Mouse (Mus musculus) adrenal gland, adult 18-20 months (tissue): ENCODE measurements around the gene Vps11. TPM values are rescaled to one million over a fixed set of nuclear protein-coding genes. Genes with fewer than 3 reads are reported as not detected.
A peak's percentile ranks its signal among the peaks of the same experiment; 100 is the strongest.
"Not testable (repeated sequence)": the region's sequence is repeated elsewhere in the genome, so short reads cannot be mapped to it uniquely, and the experiment has no call there.

ENCODE experiments used
- DNase-seq, 2 experiments: peaks; one replicate each; pipeline ENCODE4 v3.0.0; 2021 to 2022; ENCODE audit warnings: low spot score in 2 of 2
- microRNA-seq, 2 experiments: library from miRNA; unstranded; fragments of <30 nt; microRNA quantifications; one replicate each; pipeline ENCODE4 v1.2.0; 2021; ENCODE audit warnings: borderline number of aligned reads in 2 of 2
- total RNA-seq, 2 experiments: library from RNA; stranded (reverse); gene quantifications; 1 replicate in 1 of 2; 2 replicates in 1 of 2; pipeline ENCODE4 v1.2.3; 2021

Vps11 gene
- total RNA-seq, 2 experiments from 2014 or later = 52.5 to 70.4 TPM

DNA sequence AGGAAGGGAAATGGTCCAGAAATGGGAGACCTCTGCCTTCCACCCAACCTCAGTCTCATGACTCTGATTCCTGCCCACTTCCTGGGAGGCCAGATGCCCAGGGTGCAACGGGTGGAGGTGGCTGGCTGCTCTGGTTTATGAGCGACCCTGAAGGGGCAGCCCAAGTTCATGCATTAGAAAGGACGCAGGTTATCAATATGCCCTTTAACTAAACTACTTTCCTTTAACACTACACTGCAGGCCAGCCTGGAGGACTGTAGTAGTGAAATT lies 42.7 kb downstream of the Vps11 start:
- no peak for DNase-seq

DNA sequence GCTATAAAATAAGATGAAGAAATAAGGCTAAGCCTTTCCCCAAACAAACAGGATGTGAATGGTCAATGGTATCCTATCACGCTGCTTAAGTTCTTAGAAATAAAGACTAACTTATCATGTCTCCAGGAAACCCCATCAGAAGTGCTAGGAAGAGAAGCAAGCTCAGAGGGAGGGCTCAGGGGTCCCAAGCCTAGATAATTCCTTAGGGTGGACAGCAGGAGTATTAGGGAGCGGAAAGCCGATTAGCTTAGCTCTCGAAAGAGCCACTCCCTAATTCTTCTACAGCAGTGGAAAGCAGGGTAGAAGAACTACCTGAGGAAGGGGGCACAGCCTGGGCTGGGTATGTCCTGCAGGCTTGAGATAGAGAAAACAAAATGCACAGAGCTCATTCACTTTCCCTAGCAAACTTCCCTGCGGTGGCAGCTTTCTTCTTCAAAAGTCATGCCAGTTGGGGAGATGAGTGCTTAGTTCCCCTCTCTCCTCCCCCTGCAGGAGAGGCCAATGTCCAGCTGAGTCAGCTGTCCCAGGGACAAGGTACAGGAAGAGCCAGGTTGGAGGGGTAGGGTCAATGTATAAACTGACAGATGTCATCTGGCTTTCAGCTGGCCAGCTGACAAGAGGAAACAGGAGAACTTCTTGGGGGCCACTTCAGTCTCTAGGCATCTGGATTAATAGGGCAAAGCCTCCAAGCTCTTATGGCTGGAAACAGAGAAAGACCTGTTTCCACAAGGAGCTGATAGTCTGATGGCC lies 43.2 kb downstream of the Vps11 start:
- no peak for DNase-seq

DNA sequence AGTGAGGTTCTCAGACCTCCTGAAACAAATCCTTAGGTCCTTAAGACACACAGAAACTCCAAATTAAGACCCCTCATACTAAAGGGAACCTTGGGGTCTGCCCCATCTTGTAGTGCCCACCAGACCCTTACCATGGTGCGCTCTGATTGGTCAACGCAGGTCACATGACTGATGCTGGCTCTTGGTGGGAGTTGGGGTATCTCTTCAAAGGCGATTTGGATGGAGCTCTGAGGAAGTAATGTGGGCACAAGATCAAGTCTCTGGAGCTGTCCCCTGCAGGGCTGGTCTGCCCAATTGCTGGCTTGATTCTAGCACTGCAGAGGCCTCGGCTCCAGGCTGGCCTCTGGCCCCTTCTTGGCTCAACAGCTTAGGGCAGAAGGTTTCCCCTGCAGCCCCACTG lies 44.0 kb downstream of the Vps11 start:
- no peak for DNase-seq

DNA sequence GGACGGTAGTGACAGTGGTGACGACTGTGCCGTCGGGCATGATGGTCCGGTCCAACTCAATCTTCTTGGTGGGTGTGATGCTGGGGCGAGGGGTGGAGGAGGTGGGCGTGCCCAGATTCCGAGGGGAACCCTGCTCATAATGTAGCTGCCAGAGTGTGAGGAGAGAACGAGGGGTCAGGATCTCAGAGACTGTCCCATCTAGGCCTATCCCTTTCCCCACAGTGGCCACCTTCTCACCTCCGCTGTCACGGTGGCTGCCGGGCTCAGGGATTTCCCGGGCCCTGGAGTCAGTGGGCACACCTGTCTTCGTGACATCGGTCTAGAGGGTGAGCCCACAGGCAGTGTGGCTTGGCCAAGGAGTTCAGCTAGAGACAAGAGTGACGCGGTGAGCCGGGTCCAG lies 46.6 kb downstream of the Vps11 start:
- DNase-seq = no peak

DNA sequence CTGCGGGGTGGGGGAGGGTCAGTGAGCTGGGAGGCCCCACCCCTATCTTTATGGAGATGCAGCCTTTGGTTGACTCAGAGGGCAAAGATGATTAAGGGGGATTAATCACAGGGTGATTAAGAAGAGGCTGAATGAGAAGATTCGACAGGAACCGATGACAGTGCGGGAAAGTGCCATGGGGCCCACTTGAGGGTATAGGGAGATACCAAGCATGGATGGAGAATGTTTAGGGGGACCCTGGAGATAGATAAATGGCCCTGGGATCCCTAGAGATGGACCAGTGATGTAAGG lies 47.3 kb downstream of the Vps11 start:
- DNase-seq = no peak

DNA sequence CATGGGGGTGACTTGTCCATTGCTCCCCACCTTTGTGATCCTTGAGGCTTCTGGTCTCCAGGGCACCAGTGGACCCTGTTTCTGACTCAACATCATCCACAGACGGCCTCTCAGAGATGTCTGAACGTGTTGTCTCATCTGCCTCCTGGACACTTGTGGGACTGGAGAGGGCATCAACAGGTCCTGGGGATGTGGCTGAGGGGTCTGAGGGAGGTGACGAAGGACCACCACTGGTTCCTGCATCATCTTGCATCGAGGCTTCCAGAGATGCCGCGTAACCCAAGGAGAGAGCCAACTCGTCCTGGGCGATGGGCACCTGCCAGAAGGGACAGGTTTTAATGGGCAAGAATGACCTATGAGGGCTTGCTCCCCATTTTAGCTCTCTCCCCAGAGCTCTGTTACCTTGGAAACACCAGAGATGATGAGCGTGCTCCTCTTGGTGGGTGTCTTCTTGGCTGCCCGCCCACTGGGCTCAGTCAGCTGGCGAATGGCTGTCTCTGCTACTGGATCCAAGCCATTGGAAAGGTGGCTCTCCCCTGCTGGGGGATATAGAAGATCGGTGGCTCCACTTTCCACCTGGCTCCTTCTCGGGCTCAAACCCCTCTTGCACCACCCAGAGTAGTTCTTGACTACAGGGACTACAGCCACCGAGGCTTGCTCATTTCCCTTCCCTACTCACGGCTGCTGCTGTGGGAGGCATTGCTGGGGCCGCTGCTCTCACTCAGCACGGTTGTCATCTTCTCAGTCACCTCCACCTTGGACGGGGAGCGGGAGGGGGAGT lies 47.8 kb downstream of the Vps11 start:
- no peak for DNase-seq

DNA sequence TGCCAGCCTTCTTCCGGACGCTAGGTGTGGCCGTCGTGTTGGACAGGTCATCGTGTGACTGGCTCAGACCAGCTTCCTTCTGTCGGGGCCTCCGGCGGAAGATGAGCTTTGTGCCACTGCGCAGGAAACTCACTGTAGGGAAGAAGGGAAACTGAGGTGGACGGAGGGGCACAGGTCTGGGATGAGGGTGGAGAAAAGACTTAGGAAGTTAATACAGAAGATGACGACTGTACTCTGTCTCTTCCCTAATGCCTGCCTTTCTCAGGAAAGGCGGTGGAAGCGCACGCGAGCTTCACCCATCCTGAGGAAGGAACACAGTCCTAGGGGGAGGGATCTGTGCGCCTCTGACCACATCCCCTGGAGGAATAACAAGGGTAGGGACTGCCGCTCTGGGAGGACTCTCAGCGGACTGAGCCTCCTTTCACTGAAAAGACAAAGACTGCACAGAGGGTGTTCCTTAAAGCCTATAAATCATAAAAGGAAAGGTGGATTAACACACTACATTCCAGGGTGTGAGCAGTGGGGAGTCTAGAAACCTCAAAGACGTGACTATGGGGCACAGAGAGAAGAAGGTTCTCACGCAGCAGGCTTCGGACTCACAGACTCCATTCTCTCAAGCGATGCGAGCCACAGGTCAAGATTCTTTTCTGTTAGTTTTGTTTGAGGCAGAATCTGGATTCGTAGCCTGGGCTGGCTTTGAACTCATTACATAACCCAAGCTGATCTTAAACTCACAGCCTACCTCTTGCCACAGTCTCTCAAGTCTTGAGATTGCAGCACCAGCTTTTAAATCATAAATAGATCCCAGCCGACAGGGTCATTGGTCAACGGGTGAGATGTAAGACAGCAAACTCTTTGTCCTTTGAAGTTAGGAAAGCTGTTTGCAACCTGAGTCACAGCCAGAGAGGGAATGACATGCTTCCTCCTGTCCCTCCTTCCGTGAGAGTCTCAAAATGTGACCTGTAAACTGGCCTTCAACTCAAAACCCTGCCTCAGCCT lies 50.0 kb downstream of the Vps11 start:
- DNase-seq = no peak

DNA sequence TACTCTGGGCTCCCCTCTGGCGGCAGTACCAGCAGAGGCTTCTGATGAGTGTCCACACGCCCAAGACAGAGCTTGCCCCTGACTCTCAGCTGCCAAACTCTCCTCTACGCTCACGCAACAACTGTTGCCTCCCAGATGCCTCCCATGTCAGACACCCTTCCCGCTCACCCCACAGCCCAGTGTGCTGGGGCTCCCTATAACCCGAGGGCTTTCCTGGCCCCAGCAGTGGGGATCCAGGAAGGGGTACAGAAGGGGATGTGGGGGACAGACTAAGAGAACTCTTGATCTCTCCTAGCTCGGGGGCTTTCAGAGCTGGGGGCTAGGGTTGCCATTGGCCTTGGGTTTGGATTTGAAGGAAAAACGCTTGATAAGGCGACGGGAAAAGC lies 50.7 kb downstream of the Vps11 start:
- DNase-seq = no peak

DNA sequence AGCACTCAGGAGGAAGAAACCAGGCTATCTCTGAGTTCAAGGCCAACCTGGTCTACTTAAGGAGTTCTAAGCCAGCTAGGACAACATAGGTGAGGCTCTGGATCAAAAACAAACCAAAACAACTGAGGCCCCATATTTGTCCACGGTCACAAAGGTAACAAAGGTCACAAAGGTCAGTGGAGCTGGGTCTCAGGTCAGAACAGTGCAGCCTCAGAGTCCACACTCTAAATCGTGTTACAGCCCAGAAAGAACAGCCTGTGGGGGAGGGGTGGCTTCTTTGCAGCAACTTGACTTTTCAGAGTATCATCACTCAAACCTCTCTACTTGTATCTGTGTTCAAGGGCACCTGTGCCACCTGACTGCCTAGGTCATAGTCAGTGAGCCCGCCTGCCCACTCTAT lies 51.7 kb downstream of the Vps11 start:
- DNase-seq = no peak

DNA sequence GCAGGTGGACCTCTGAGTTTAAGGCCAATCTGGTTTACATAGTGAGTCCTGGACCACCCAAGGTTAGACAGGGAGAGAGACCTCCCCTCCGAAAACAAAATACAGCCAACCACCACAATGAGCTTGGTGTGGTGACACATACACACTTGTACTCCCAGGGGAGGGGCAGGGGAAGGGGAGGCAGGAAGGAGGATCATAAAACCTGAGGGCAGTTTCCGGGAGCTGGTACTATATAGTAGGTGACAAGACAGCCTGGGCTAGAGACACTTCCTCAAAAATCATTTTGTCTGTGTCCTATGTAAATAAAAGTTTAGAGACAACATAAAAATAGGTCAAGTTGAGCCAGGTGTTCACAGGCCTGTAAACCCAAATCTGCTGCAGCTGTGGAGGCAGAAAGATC lies 54.2 kb downstream of the Vps11 start:
- no peak for DNase-seq

DNA sequence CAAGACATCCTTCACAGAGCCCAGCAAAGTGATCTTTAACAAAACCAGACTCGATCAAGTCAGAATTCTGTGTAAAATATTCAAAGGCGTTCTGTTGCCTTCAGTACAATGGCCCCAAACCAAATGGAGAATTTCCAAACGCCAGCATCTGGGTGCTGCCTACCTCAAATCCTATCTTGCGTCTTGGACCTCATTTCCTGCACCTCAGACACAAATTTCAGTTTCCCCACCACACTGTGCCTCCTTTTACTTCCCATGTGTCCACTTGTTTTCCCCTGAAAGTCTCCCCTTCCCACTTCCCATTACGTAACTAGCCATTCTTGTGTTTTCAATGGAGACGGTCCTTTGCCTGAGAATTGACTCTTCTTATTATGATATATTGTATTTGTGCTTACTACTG lies 54.9 kb downstream of the Vps11 start:
- DNase-seq = no peak

DNA sequence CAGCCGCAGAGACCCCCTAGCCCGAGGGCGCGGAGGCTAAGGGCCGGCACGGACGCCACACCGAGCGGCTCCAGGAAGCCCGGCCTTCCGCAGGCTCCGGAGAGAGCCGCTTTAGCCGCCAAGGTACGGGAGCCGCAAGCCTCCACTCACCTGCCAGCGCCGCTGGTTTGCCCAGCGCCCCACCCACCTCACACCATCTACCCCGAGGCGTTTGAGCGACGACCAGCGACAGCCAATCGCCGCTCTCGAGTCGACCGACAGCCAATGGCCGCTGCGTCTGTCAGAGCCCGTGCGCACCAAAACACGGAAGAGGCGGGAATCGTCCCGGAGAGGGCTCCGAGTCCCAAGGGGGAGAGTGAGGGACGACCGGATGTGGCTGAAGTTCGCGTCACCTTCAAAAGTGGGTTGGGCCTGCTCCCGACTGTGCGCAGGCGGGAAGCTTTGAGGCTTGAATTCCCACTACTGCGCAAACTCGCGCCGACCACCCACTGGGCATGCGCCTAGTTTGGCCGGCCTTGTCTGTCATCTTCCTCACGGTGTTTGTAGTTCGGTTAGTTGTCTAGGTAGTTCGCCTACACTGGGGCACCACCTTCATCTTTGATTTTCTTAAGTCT lies 55.9 kb downstream of the Vps11 start, which contains the start of gene Hinfp:
Gene Hinfp (minus strand): TSS at position 206 of the 614 bp plus-strand sequence.
- peak; percentile 94 to 95 for DNase-seq

DNA sequence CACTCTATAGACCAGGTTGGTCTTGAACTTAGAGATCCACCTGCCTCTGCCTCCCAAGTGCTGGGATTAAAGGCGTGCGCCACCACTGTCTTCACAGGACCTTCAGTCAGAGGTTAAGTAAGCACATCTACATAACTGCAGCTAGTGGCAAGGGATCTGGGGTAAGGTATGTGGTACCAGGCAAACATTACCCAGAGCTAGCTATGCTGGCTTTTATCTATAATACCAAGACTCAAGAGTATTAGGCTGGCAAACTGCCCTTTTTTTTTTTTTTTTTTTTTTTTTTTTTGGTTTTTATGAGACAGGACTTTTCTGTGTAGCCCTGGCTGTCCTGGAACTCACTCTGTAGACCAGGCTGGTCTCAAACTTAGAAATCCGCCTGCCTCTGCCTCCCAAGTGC lies 61.5 kb downstream of the Vps11 start:
- not testable (repeated sequence) for DNase-seq

Small RNA genes within 50 kb of the gene (microRNA-seq; reads per million reads assigned to microRNA genes)
- gene Gm44335 (0 to 0.61 reads per million in 2 experiments), gene Mir7085 (1.4 to 1.8 reads per million in 2 experiments)

Other genes starting within 250 kb of the Vps11 start
- under 1 TPM; 0.27 to 0.48 TPM for gene Gm49380, start 248.2 kb downstream of the Vps11 start, total RNA-seq
- 10 to 100 TPM; 19.4 to 24.1 TPM for gene Rnf26, start 248.2 kb downstream of the Vps11 start, total RNA-seq
- 10 to 100 TPM; 24.2 to 90.7 TPM for gene Mcam, start 227.2 kb downstream of the Vps11 start, total RNA-seq
- 10 to 100 TPM; 27.9 to 37.1 TPM for gene Cbl, start 127.6 kb downstream of the Vps11 start, total RNA-seq
- gene Ccdc153, start 121.0 kb downstream of the Vps11 start, total RNA-seq = 1 to 10 TPM; 2.8 to 5.3 TPM
- gene Pdzd3, start 110.2 kb downstream of the Vps11 start, total RNA-seq = not detected
- gene Nlrx1, start 93.1 kb downstream of the Vps11 start, total RNA-seq = 10 to 100 TPM; 14.0 to 17.1 TPM
- 10 to 100 TPM; 16.1 to 30.7 TPM for gene Abcg4, start 73.1 kb downstream of the Vps11 start, total RNA-seq
- 10 to 100 TPM; 18.3 to 22.6 TPM for gene Hinfp, start 56.0 kb downstream of the Vps11 start, total RNA-seq
- gene C2cd2l, start 41.4 kb downstream of the Vps11 start, total RNA-seq = 10 to 100 TPM; 35.2 to 41.7 TPM
- 10 to 100 TPM; 21.7 to 30.9 TPM for gene Dpagt1, start 35.7 kb downstream of the Vps11 start, total RNA-seq
- gene H2afx, start 27.0 kb downstream of the Vps11 start, total RNA-seq = 10 to 100 TPM; 26.8 to 34.4 TPM
- gene Hmbs, start 17.4 kb downstream of the Vps11 start, total RNA-seq = 10 to 100 TPM; 52.3 to 87.5 TPM
- gene Hyou1, start 17.8 kb upstream of the Vps11 start, total RNA-seq = 100 to 1,000 TPM; 182 to 214 TPM
- 10 to 100 TPM; 15.2 to 16.1 TPM for gene Slc37a4, start 35.2 kb upstream of the Vps11 start, total RNA-seq
- gene Rps25, start 45.5 kb upstream of the Vps11 start, total RNA-seq = 1,000 to 10,000 TPM; 1,079 to 1,172 TPM
- 100 to 1,000 TPM in 1 of 2 experiments, 10 to 100 TPM in 1; 90.8 to 109 TPM for gene Trappc4, start 45.9 kb upstream of the Vps11 start, total RNA-seq
- 10 to 100 TPM; 22.4 to 26.1 TPM for gene Ccdc84, start 56.9 kb upstream of the Vps11 start, total RNA-seq
- gene Foxr1, start 79.5 kb upstream of the Vps11 start, total RNA-seq = not detected
- not detected for gene Upk2, start 93.3 kb upstream of the Vps11 start, total RNA-seq
- 10 to 100 TPM; 41.3 to 46.6 TPM for gene Bcl9l, start 121.2 kb upstream of the Vps11 start, total RNA-seq
- under 1 TPM; 0.16 to 0.40 TPM for gene Cxcr5, start 200.2 kb upstream of the Vps11 start, total RNA-seq
- 100 to 1,000 TPM; 113 to 140 TPM for gene Ddx6, start 243.2 kb upstream of the Vps11 start, total RNA-seq